Mouse (Mus musculus) limb, embryonic 15.5 days (tissue): Measurements from ENCODE around the gene Creld1. TPM values are rescaled to one million over a fixed set of nuclear protein-coding genes. Genes with fewer than 3 reads are reported as not detected.

ENCODE experiments used
- ATAC-seq: fragments of 200-750 bp; cut with Nextera tagmentation; 2 replicates; pipeline ENCODE4 v1.8.0; 2017; ENCODE audit warnings: low read depth, moderate TSS enrichment; ENCODE audit not compliant: insufficient number of reproducible peaks, low FRiP score, low TSS enrichment
- H3K27ac ChIP-seq: fragments of 300-500 bp; sonication (generic); 2 replicates; pipeline ENCODE4 v1.5.1; 2015; ENCODE audit warnings: moderate library complexity, mild to moderate bottlenecking, inconsistent platforms
- H3K27me3 ChIP-seq: fragments of 300-500 bp; sonication (generic); 2 replicates; pipeline ENCODE4 v1.6.1; 2015; ENCODE audit warnings: inconsistent platforms
- H3K36me3 ChIP-seq: fragments of 300-500 bp; sonication (generic); 2 replicates; pipeline ENCODE4 v1.6.1; 2015; ENCODE audit warnings: inconsistent platforms
- H3K4me1 ChIP-seq: fragments of 300-500 bp; sonication (generic); 2 replicates; pipeline ENCODE4 v1.6.1; 2015; ENCODE audit warnings: inconsistent platforms
- H3K4me2 ChIP-seq: fragments of 300-500 bp; sonication (generic); 2 replicates; pipeline ENCODE4 v1.6.1; 2015; ENCODE audit warnings: mild to moderate bottlenecking, inconsistent platforms
- H3K4me3 ChIP-seq: fragments of 300-500 bp; sonication (generic); 2 replicates; pipeline ENCODE4 v1.5.1; 2015; ENCODE audit warnings: mild to moderate bottlenecking, inconsistent platforms
- H3K9ac ChIP-seq: fragments of 300-500 bp; sonication (generic); 2 replicates; pipeline ENCODE4 v1.6.1; 2015; ENCODE audit warnings: inconsistent platforms
- H3K9me3 ChIP-seq: fragments of 300-500 bp; sonication (generic); 2 replicates; pipeline ENCODE4 v1.6.1; 2016; ENCODE audit warnings: inconsistent platforms
- WGBS: fragments of 180-500 bp; shearing (Covaris S2); methylation state at CpG from one replicate; pipeline ENCODE4 v1.1.7; 2015; 5-methylcytosine and 5-hydroxymethylcytosine counted together
- polyA plus RNA-seq: library from polyadenylated mRNA; unstranded; fragments of >200 nt; fragmentation: Nextera tagmentation; extraction: Ambion mirVana; gene quantifications from 2 replicates; pipeline ENCODE4 v1.2.1, GENCODE M21; 2015

Creld1 gene
- polyA plus RNA-seq, 1 experiment from 2014 or later, result 22.1 TPM

GRCm38 (mm10) chr6:113471297-113471936 is 11.7 kb upstream of the Creld1 start, which contains the start of gene Il17rc:
Gene Il17rc (plus strand): TSS chr6:113471427.
- Histone ChIP-seq H3K27ac (peak within 1 kb of the TSS; percentile 75), H3K27me3 (peaks cover 23% of the 10 kb centered on the region), H3K4me3 (peak within 1 kb of the TSS; percentile 34), H3K4me2 (peak within 1 kb of the TSS; percentile 48), H3K9ac (no peak within 1 kb of the TSS), H3K9me3 (no peaks in the 10 kb centered on the region), H3K36me3 (no peaks in the 10 kb centered on the region), H3K4me1 (peaks cover 34% of the 10 kb centered on the region)
- WGBS, result 24% methylated on average over 12 of the region's 12 CpGs
- ATAC-seq, result peak; percentile 45; the same call in 1 of the 2 replicates

GRCm38 (mm10) chr6:113472061-113472460 is 11.0 kb upstream of the Creld1 start:
- ATAC-seq, result no peak
- H3K4me3 ChIP-seq, result peak overlapping the region; percentile 34; the same call in 1 of the 2 replicates
- peaks cover 34% of the 10 kb centered on the region for H3K4me1 ChIP-seq
- 60% methylated on average over 10 of the region's 10 CpGs for WGBS
- no peaks in the 10 kb centered on the region for H3K36me3 ChIP-seq
- H3K4me2 ChIP-seq, result peak overlapping the region; percentile 48
- no peaks in the 10 kb centered on the region for H3K9me3 ChIP-seq
- peak overlapping the region; percentile 75 for H3K27ac ChIP-seq
- H3K27me3 ChIP-seq, result peaks cover 23% of the 10 kb centered on the region
- no peak overlapping the region for H3K9ac ChIP-seq

GRCm38 (mm10) chr6:113473246-113473645 is 9.9 kb upstream of the Creld1 start:
- peaks cover 23% of the 10 kb centered on the region for H3K27me3 ChIP-seq
- H3K4me2 ChIP-seq, result no peak overlapping the region
- no peaks in the 10 kb centered on the region for H3K36me3 ChIP-seq
- H3K4me1 ChIP-seq, result peaks cover 34% of the 10 kb centered on the region
- no peak overlapping the region for H3K27ac ChIP-seq
- WGBS, result 34% methylated on average over 2 of the region's 2 CpGs
- no peak for ATAC-seq
- no peak overlapping the region for H3K4me3 ChIP-seq
- no peaks in the 10 kb centered on the region for H3K9me3 ChIP-seq
- H3K9ac ChIP-seq, result no peak overlapping the region

GRCm38 (mm10) chr6:113473715-113474114 is 9.4 kb upstream of the Creld1 start:
- WGBS, result 85% methylated on average over 6 of the region's 6 CpGs
- Histone ChIP-seq H3K9ac (no peak overlapping the region), H3K27me3 (peaks cover 23% of the 10 kb centered on the region), H3K9me3 (no peaks in the 10 kb centered on the region), H3K4me3 (no peak overlapping the region), H3K36me3 (no peaks in the 10 kb centered on the region), H3K4me1 (peaks cover 33% of the 10 kb centered on the region), H3K4me2 (no peak overlapping the region), H3K27ac (no peak overlapping the region)
- no peak for ATAC-seq

- Histone ChIP-seq H3K4me3 (no peak overlapping the region), H3K4me1 (peaks cover 8% of the 10 kb centered on the region), H3K27me3 (peaks cover 36% of the 10 kb centered on the region), H3K4me2 (no peak overlapping the region), H3K36me3 (no peaks in the 10 kb centered on the region), H3K9me3 (no peaks in the 10 kb centered on the region), H3K9ac (no peak overlapping the region), H3K27ac (no peak overlapping the region)
- ATAC-seq, result no peak
- 37% methylated on average over 7 of the region's 7 CpGs for WGBS
Measured at GRCm38 (mm10) chr6:113477353-113477752, 5.7 kb upstream of the Creld1 start.

- Histone ChIP-seq H3K27me3 (peaks cover 41% of the 10 kb centered on the region), H3K4me3 (no peak overlapping the region), H3K9me3 (no peaks in the 10 kb centered on the region), H3K4me1 (peaks cover 17% of the 10 kb centered on the region), H3K4me2 (no peak overlapping the region), H3K36me3 (no peaks in the 10 kb centered on the region), H3K9ac (no peak overlapping the region), H3K27ac (no peak overlapping the region)
- no peak for ATAC-seq
- 84% methylated on average over 10 of the region's 10 CpGs for WGBS
Measured at GRCm38 (mm10) chr6:113478906-113479305, 4.2 kb upstream of the Creld1 start.

- Histone ChIP-seq H3K27ac (peak overlapping the region; percentile 39), H3K4me2 (no peak overlapping the region), H3K9me3 (no peaks in the 10 kb centered on the region), H3K4me3 (no peak overlapping the region), H3K9ac (no peak overlapping the region), H3K4me1 (peaks cover 19% of the 10 kb centered on the region), H3K27me3 (peaks cover 38% of the 10 kb centered on the region), H3K36me3 (no peaks in the 10 kb centered on the region)
- 48% methylated on average over 18 of the region's 18 CpGs for WGBS
- peak; percentile 13; the same call in 1 of the 2 replicates for ATAC-seq
Measured at GRCm38 (mm10) chr6:113480555-113481373, 2.3 kb upstream of the Creld1 start.

- Histone ChIP-seq H3K9me3 (no peaks in the 10 kb centered on the region), H3K4me3 (peak overlapping the region; percentile 45), H3K4me2 (peak overlapping the region; percentile 72), H3K9ac (no peak overlapping the region; the same call in 1 of the 2 replicates), H3K27ac (peak overlapping the region; percentile 47), H3K36me3 (no peaks in the 10 kb centered on the region), H3K27me3 (peaks cover 38% of the 10 kb centered on the region), H3K4me1 (peaks cover 24% of the 10 kb centered on the region)
- no peak for ATAC-seq
- 3% methylated on average over 65 of the region's 65 CpGs for WGBS
Measured at GRCm38 (mm10) chr6:113482477-113483099, 509 bp upstream of the Creld1 start.

- ATAC-seq, result no peak
- Histone ChIP-seq H3K4me1 (peaks cover 24% of the 10 kb centered on the region), H3K9ac (peak overlapping the region; percentile 35), H3K4me2 (peak overlapping the region; percentile 72), H3K27ac (peak overlapping the region; percentile 63; the same call in 1 of the 2 replicates), H3K36me3 (no peaks in the 10 kb centered on the region), H3K27me3 (peaks cover 38% of the 10 kb centered on the region), H3K9me3 (no peaks in the 10 kb centered on the region), H3K4me3 (peak overlapping the region; percentile 45)
- WGBS, result 12% methylated on average over 10 of the region's 10 CpGs
Measured at GRCm38 (mm10) chr6:113483729-113484128, 632 bp downstream of the Creld1 start.

GRCm38 (mm10) chr6:113487125-113487576 is 4.1 kb downstream of the Creld1 start:
- Histone ChIP-seq H3K9me3 (no peaks in the 10 kb centered on the region), H3K9ac (no peak overlapping the region), H3K27ac (0 out of 2 replicates have a peak overlapping the region, but pooled peaks have one; percentile 51), H3K36me3 (peaks cover 6% of the 10 kb centered on the region; the same call in 1 of the 2 replicates), H3K4me1 (peaks cover 23% of the 10 kb centered on the region), H3K4me3 (no peak overlapping the region), H3K4me2 (no peak overlapping the region), H3K27me3 (peaks cover 9% of the 10 kb centered on the region)
- 10% methylated on average over 7 of the region's 7 CpGs for WGBS
- no peak for ATAC-seq

- no peak overlapping the region for H3K4me2 ChIP-seq
- 91% methylated on average over 14 of the region's 14 CpGs for WGBS
- H3K4me3 ChIP-seq, result no peak overlapping the region
- H3K36me3 ChIP-seq, result peaks cover 6% of the 10 kb centered on the region; the same call in 1 of the 2 replicates
- peaks cover 8% of the 10 kb centered on the region; the same call in 1 of the 2 replicates for H3K4me1 ChIP-seq
- no peak overlapping the region for H3K27ac ChIP-seq
- 0 out of 2 replicates have a peak, but pooled peaks cover under 1% of the 10 kb centered on the region for H3K27me3 ChIP-seq
- H3K9me3 ChIP-seq, result no peaks in the 10 kb centered on the region
- no peak overlapping the region for H3K9ac ChIP-seq
- no peak for ATAC-seq
Measured at GRCm38 (mm10) chr6:113489410-113489809, 6.3 kb downstream of the Creld1 start.
